Mouse (Mus musculus): ENCODE data around the gene Dnah8.

Dnah8 gene

DNA sequence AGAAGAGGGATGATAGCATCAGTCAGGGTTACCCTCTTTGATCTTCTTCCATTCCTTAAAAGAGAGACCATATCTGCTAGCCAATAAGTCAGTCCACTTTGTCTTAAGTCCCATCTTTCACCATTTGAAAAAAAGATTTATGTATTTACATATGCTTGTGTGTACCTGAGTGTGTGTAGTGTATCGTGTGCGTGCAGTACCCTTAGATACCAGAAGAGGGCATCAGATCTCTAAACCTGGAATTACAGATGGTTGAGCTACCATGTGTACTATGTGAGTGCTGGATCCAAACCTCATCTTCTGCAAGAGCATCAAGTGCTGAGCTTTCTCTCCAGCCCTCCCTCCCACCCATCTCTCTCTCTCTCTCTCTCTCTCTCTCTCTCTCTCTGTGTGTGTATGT is 207.0 kb downstream of the Dnah8 start:
- DNase-seq: no peak

DNA sequence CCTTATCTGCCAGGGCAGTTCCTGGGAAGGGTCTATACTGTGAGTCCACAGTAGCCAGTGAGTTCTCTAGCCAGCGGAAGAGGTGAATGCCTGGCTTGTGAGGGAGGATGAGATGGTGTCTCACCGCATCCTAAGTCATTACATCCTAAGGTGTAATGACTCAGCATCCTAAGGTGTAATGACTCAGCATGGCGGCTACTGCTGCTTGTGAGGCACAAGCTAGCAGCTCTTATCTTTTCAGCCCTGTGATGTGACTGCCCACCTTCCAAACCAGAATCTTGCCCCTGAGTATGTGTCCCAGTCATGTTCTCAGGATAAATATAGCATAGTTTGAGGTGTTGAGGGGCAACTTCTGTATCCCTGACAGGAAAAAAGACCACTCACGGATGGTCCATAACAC is 211.3 kb downstream of the Dnah8 start:
- DNase-seq: no peak

DNA sequence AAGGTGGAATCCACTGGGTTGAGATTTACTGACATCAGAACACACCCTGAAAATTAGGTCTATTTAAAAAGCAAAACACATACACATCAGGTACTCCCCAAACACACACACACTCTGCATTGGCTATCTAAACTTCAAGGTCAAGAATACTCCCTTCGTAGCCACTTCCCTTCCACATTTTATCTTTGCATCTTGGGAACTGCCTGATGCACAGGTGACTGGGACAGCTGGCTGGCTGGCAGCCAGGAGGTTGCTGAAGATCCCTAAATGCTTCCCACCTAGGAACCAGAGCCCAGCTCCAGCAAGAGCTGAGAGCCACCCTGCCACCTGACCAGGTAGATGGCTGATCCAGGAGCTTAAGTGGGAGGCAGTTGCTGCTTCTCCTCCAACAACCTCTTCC is 212.9 kb downstream of the Dnah8 start:
- no peak for DNase-seq

DNA sequence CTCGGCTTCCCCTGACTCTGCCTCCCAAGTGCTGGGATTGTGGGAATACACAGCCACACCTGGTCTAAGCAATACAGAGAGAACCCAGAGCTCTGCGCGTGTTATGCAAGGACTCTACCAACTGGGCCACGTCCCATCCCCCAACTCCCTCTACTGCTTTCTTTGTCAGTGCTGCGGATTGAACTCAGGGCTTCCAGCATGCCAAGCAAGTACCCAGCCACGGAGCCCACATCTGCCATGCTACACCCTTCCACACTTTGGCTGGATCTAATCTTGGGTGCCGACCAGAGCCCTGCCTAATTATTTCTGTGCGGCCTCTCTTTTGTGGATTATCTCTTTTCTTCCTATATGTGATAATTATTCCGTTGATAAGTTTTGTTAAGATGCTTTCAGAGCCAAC is 215.9 kb downstream of the Dnah8 start:
- DNase-seq: no peak

DNA sequence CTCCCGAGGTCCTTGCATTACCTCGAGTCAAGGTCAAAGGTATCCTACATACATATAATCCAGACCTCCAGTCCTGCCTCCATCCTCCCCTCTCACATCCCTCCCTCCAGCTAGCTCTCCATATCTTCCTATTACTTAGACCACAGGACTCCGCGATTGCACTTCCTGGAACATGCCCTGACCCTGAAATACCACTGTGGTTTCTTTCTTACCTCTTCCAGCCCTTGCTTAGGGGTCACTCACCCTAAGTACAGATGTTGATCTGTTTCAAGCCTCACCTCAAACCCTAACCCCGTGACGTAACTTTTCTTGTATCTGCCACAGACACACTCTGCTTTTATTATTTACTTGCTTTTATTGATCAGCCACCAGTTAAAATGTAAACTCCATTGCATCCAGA is 218.2 kb downstream of the Dnah8 start:
- DNase-seq: no peak

DNA sequence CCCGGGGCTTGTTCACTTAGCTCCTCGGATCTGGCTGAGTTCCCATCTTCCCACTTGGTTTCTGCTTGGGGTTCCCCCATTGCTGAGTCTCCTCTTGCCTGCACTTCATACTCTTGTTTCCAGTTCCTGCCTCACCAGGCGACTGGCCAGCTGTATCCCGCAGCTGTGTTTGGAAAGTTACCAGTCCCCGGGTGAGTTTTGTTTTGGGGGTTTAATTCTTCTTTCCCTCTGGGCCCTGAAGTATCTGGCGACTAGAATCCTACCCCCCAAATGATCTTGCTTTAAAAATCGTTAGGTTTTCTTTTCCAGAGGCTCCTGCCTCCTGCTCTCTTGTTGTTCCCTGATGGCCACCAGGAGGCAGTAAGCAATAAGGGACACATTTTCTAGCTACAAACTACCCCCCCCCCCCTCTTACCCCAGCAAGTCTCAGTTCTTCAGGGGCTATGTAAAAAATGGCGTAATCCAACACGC is 220.2 kb downstream of the Dnah8 start:
- peak; percentile 61 for DNase-seq

DNA sequence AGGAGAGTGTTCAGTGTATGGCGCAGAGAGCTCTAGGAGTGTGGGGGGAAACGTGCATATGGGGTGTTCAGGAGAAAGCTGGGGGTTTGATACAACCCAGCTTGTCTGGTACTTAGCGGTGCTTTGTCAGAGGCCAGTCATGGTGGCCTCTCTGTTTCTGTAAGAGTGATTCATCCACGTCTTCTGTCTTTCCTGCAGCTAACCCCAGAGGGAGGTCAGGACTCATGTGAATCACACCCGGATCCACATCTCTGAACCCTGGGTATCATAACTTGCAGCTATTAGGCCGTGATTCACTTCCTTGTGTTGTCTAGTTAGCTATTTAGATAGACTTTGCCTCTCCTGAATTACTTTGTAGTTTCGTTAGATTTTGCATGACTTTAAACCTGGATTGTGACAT is 223.3 kb downstream of the Dnah8 start:
- no peak for DNase-seq

DNA sequence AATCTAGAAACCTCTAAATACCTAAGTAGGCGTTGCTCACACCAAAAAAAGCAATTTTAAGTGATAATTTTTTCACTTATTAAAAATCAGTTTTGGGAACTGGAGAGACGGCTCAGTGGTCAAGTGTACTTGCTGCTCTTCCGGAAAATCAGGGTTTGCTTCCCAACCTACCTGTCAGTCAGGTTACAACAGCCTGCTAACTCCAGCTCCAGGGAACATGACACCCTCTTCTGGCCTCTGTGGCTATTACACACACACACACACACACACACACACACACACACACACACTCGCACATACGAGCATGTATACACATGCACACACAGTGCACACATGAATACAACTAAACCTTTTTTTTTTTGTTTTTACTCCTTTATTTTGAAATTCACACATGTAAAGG is 223.9 kb downstream of the Dnah8 start:
- no peak for DNase-seq

DNA sequence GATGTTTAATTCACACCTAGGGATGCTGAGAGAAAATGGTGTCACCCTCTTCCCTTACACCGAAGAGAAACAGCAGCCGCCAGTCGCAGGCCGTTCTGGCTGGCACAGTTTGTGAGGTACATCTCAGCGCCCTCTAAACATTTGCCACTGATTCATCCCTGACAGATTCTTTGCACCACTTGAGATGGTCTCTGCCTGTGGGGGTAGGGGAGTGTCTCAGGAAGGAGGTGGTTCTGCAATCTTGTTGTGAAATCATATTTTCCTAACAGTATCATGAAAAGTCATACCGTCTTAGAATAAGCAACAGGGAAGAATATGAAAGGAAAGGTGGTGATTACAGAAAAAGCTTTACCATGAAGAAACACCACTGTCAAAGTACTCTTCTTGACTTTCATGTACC is 224.7 kb downstream of the Dnah8 start:
- DNase-seq: no peak

DNA sequence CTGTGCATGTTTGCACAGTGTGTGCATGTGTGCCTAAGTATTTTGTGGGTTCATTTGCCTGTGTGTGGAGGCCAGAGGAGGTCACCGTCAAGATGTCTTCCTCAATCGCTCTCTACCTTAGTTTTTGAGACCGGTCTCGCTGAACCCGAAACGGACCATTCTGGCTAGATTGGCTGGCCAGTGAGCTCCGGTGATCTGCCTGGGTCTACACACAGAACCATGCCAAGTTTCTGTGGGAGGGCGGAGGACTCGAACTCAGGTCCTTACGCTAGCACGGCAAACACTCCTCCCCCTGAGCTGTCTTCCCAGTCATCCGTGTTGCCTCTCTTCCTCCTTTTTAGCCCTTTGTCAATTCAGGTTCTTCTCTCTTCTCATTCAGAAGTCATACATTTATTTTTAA is 225.7 kb downstream of the Dnah8 start:
- no peak for DNase-seq

DNA sequence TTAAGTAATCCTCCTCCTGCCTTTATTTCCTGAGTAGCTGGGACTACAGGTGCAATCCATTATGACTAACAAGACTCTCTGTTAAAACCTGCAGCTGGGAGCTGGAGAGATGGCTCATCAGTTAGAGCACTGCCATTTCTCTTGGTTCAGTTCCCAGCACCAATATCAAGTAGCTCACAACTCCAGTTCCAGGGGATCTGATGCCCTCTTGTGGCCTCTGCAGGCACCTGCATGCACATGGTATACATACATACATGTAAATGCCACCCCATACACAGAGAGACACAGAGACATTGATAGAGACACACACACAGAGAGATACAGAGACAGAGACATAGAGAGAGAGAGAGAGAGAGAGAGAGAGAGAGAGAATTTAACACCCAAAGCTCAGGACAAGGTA is 228.2 kb downstream of the Dnah8 start:
- DNase-seq: no peak

DNA sequence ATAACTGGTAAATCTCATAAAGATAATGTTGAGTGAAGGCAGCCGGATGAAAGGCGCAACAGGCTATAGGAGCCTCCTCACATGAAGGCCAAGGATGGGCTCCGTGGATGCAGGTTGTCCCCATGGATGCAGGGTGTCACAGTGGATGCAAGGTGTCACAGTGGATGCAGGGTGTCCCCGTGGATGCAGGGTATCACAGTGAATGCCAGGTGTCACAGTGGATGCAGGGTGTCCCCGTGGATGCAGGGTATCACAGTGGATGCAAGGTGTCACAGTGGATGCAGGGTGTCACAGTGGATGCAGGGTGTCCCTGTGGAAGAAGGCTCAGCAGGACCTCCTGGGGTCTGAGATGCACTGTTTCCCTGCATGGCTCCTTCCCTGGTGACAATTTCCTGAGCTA is 233.2 kb downstream of the Dnah8 start:
- DNase-seq: no peak

DNA sequence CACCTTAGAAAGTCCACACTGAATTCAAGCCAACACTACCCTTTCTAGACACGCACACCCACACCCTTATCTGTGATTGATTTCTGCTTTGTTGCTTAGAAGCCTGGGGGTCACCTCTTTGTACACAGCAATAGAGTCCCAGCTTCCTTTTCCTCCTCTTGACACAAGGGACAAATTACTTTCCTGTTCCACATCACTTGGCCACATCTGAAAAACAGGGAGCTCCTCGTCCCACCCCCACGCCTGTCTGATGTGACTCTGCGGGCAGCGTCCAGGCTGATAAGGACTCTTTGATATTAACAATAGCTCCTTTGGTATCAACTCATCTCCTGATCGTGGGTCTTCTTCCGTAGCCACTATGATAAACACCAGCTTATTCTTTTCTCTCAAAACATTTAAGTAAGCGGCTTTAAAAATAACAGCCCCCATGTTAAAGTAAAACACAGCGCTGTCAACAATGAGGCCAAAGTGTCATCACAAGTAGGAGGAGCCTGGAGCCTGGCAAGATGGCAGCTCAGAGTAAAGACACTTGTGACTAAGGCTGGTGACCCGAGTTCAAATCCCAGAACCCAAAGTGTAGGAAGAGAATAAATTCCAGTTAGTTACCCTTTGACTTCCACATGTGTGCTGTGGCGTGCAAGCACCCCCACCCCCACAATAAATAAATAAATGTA is 234.6 kb downstream of the Dnah8 start:
- peak; percentile 65 for DNase-seq

DNA sequence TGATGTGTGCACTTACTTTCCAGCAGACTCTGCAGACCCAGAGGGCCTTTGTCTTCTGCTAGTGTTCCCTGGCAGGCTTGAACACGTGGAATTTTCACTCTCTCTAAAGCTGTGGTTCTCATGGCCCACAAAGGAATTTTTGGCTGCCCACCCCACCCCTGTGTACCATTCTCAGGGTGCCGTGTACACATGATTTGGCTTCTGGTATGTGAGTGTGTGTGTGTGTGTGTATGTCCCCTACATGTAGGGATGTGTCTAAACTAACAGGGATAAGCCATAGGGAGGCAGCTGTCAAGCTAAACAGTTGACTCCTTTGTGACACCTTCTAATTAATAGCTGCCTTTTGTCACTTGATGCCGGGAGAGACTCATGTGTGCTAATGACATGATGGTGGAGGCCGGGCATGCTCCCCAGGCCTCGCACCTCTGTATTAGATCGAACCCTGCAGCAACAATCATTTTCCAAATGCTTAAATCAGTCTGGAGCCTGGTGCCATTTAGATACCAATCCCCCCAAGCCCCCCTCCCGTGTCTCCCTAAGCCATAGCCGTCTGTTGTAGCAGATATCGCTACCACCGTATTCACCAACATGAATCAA is 235.9 kb downstream of the Dnah8 start:
- no peak for DNase-seq

DNA sequence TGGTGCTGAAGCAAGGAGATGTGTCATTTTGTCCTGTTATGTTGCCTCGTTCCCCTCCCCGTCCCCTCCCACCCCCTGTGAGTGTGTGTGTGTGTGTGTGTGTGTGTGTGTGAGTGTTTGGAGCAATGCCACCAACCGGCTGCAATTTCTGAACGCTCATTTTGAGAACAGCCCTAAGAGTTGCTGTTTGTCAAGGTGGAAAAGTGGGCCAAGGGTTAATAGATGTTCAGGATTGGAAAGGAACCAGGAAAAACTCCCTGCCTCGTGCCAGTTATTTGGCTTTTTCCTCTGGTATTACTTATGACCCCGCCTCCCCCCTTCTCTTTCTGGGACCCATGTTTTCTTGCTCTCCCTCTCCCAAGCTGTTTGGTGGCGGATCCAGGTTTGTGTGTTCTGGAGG is 236.5 kb downstream of the Dnah8 start:
- no peak for DNase-seq

DNA sequence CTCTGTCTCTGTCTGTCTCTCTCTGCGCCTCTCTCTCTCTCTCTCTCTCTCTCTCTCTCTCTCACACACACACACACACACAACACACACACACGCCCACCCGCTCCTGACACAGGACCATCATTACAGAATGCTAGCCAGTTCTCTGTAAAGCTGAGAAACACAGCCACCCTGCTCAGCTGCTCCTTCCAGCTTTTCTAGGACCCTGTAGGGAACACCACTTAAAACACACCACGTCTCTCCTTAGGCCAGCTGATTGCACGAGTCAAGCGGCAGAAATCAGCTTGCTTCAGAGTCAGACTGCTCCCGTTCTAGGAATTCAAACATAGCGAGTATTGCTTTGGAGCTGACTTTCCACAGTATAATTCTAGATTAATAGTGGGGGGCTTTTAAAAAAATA is 242.1 kb downstream of the Dnah8 start:
- no peak for DNase-seq

DNA sequence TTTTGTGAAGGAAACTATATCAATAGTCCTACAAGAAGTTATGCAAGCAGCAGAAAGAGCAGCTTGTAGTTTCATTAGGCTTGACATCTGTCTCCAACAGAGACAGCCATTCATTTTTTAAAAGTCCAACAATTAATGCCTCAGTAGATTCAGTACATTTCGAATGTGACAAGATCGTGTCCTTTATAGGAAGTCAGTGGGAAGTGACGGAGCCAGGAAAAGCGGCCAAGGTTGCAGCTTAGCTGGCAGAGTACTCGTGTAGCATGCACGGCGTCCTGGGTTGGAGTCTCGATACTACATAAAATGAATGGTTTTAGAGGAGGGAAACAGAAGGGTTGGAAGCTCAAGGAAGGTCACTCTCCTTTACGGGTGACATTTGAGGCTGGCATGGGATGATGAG is 242.8 kb downstream of the Dnah8 start:
- peak; percentile 46 for DNase-seq

DNA sequence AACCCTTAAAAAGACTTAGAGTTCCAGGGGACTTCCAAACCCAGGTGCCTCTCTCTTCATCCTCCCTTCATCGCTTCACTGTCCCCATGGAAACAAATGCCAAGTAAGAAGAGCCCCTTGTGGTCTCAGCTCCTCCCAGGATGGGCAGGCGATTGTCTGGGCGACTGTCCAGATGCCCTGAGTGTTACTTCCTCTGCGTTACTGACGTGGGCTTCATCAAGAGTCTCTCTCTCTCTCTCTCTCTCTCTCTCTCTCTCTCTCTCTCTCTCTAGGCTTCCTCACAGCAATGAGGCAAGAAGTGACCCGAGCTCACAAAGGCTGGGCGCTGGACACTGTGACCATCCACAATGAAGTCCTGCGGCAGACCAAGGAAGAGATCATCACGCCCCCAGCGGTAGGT is 246.9 kb downstream of the Dnah8 start:
- peak; percentile 65 for DNase-seq

DNA sequence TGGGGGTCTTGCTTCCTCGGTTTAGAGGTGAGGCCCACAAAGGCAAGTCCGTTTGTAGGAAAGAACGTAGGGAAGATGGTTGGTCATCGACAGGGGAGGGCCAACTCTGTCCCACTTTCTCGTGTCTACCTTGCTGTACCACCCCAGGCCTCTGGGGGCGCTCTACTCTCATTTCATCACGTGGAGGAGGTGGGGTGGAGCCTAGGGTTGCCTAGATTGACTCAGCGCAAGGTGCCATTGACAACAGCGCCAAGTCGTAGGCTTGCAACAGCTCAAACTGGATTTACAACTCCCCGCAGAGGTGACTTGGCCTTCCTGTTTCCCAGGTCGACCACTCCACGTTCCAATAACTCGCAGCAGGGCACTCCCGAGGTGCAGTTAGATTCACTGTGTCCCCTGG is 250.1 kb downstream of the Dnah8 start:
- no peak for DNase-seq

DNA sequence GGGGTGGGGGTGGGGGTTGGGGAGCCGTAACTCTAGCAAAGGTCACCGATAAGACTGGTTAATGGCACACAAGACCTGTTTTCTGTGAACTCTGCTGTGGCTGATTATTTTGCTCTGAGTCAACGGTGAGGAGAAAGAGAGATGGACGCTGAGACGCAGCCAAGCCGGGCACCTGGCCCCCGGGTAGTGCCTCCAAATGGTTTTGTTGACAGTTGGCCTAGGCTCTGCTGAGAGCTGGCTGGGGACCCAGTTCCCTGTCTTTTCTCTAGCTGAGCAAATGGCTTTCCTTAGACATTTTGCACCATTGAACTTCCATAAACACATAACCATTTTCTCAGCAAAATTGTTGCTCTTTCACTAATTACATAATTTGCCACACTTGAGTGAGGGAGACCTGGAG is 253.3 kb downstream of the Dnah8 start:
- DNase-seq: no peak

DNA sequence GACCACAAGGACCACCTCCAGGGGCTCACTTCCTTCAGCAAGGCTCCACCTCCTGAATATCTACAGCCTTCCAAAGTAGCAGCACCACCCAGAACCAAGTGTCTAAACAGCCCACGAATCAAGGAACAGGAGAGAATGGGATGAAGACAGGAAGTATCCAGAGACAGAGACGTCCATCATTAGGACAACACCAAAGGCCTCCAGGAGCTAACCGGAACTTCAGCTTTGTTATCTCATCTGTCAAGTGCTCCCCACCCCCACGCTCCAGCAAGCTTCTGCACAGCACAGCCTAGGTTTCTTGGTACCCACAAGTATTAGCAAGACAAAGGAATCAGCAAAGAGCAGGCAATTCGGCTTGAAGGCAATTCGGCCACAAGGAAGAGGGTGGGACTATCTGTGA is 254.5 kb downstream of the Dnah8 start:
- peak; percentile 37 for DNase-seq

DNA sequence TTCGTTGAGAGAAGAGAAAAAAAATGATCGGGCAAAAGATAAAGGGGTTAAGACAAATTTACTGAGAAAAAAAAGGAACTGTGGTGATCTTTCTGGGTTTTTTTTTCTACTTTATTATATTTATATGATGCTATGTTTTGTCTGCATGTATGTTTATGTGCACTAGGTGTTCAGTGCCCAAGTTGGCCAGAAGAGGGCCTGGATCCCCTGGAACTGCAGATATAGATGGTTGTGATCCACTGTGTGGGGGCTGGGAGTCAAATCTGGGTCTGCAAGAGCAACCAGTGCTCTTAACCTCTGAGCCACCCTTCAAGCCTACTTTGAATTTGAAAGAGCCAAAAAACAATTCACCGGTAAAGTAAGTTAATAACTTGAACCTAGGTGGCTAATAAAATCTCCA is 256.2 kb downstream of the Dnah8 start:
- no peak for DNase-seq

DNA sequence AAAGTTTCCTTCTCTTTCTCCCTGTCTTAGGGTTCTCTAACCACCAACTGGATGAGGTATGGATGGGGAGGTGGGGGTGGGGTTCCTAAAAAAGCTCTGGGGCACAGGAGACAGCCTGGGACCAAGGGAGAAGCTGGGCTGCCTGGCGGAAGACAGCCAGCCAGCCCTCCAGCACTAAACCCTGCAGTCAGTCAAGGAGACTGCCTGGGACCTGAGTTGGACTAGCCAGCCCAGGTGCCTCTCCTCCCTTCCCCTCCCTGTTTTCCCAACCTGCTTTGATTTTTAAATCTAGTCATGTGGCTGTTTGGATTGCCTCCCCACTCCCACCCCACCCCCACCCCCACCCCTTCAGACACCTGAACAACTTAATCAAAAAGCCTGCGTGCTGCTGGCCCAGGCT is 256.8 kb downstream of the Dnah8 start:
- no peak for DNase-seq

DNA sequence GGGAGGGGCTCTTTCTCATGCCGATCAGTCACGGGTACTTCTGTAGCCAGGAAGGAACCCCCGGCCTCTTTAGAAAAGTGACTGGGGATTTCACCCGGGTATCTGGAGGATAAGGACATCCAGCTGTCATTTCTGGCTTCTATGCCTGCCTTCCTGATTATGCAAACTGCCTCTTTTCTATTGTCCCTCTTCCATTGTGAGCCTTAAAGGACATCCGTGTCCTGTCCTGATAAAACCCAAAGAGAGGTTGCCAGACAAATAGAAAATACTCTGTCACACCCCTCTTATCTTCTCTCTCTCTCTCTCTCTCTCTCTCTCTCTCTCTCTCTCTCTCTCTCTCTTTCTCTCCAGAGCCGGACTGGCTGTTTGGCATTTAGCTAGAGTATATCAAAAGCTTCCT is 258.1 kb downstream of the Dnah8 start:
- peak; percentile 51 for DNase-seq

DNA sequence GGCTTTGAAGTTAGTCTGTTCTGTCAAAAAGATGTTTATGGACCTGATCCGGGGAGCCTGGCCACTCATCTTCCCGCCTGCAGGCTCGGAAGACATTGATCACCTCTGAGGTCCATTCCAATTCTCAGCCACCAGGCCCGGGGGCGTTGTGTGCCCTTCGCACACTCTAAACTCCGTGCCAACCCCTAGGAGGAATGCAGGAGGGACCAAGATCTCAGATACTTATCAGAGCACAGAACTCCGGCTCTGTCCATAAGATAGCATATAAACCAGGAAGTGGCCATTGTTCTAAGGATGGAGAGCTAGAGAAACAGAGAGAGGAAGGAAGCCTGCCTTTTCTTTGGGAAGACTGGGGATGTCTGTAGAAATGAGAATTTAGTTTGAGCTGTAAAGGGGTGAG is 259.4 kb downstream of the Dnah8 start:
- DNase-seq: no peak
